Mouse (Mus musculus) forebrain, embryonic 12.5 days (tissue): ENCODE data around the gene Ttc25. TPM values are rescaled to one million over a fixed set of nuclear protein-coding genes. Genes with fewer than 3 reads are reported as not detected.
"Not testable (repeated sequence)": the region's sequence is repeated elsewhere in the genome, so short reads cannot be mapped to it uniquely, and the experiment has no call there.

Source experiments
- ATAC-seq: fragments of 200-750 bp; cut with Nextera tagmentation; 2 replicates; pipeline ENCODE4 v1.8.0; 2017; ENCODE audit warnings: moderate TSS enrichment; ENCODE audit not compliant: low FRiP score
- H3K27ac ChIP-seq: fragments of 300-500 bp; sonication (generic); 2 replicates; pipeline ENCODE4 v1.5.1; 2016; ENCODE audit warnings: mild to moderate bottlenecking
- H3K27me3 ChIP-seq: fragments of 300-500 bp; sonication (generic); 2 replicates; pipeline ENCODE4 v1.6.1; 2016; ENCODE audit warnings: mild to moderate bottlenecking
- H3K36me3 ChIP-seq: fragments of 300-500 bp; sonication (generic); replicated peaks from 2 replicates; pipeline ENCODE4 v1.6.1; 2016; ENCODE audit warnings: mild to moderate bottlenecking
- H3K4me1 ChIP-seq: fragments of 300-500 bp; sonication (generic); 2 replicates; pipeline ENCODE4 v1.6.1; 2016
- H3K4me2 ChIP-seq: fragments of 300-500 bp; sonication (generic); 2 replicates; pipeline ENCODE4 v1.6.1; 2016; ENCODE audit warnings: mild to moderate bottlenecking, moderate library complexity
- H3K4me3 ChIP-seq: fragments of 300-500 bp; sonication (generic); replicated peaks from 2 replicates; pipeline ENCODE4 v1.5.1; 2016; ENCODE audit warnings: mild to moderate bottlenecking
- H3K9ac ChIP-seq: fragments of 300-500 bp; sonication (generic); 2 replicates; pipeline ENCODE4 v1.6.1; 2016; ENCODE audit warnings: mild to moderate bottlenecking
- H3K9me3 ChIP-seq: fragments of 300-500 bp; sonication (generic); 2 replicates; pipeline ENCODE4 v1.6.1; 2016
- WGBS: fragments of 180-500 bp; shearing (Covaris S2); methylation state at CpG from one replicate; pipeline ENCODE4 v1.1.7; 2016; 5-methylcytosine and 5-hydroxymethylcytosine counted together
- polyA plus RNA-seq: library from polyadenylated mRNA; unstranded; fragments of >200 nt; fragmentation: Nextera tagmentation; extraction: Ambion mirVana; gene quantifications from 2 replicates; pipeline ENCODE4 v1.2.1, GENCODE M21; 2016

The Ttc25 gene
- polyA plus RNA-seq, 1 experiment from 2014 or later: 2.1 TPM

DNA sequence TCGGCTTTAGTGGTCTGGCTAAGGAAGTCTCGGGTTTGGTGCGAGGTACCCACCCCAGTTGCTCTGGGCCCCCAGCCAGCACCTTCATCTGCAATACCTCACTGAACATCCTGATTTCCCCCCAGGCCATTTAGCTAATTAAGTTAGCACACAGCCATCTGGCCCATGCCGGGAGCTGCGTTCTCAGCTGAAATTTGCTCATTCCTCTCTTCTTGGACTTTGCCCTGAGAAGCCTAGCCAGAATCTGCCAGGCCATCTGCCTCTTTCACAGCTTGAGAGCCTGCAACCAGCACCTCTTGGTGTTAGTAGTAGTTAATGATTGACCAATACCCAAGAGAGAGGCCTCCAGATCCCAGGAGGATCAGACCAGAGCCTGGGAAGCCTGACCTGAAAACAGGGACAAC lies 27.2 kb upstream of the Ttc25 start:
- Histone ChIP-seq H3K27me3 (no peaks in the 10 kb centered on the region), H3K4me1 (no peaks in the 10 kb centered on the region; the same call in 1 of the 2 replicates), H3K9me3 (no peaks in the 10 kb centered on the region), H3K4me2 (no peak overlapping the region), H3K9ac (no peak overlapping the region), H3K4me3 (no peak overlapping the region), H3K36me3 (peaks cover 100% of the 10 kb centered on the region), H3K27ac (0 out of 2 replicates have a peak overlapping the region, but pooled peaks have one; percentile 31)
- WGBS: 76% methylated on average over 5 of the region's 5 CpGs
- ATAC-seq: no peak

- H3K4me2 ChIP-seq: no peak overlapping the region
- peaks cover 100% of the 10 kb centered on the region for H3K36me3 ChIP-seq
- peaks cover 4% of the 10 kb centered on the region for H3K4me1 ChIP-seq
- no peak for ATAC-seq
- H3K27ac ChIP-seq: no peak overlapping the region
- no peaks in the 10 kb centered on the region for H3K27me3 ChIP-seq
- H3K9ac ChIP-seq: no peak overlapping the region
- H3K4me3 ChIP-seq: no peak overlapping the region
- WGBS: 87% methylated on average over 7 of the region's 7 CpGs
- no peaks in the 10 kb centered on the region for H3K9me3 ChIP-seq
Observed at GRCm38 (mm10) chr11:100519188-100519587, 26.2 kb upstream of the Ttc25 start.

- Histone ChIP-seq H3K4me1 (peaks cover 21% of the 10 kb centered on the region), H3K27me3 (no peaks in the 10 kb centered on the region), H3K9me3 (no peaks in the 10 kb centered on the region), H3K4me3 (no peak overlapping the region), H3K27ac (no peak overlapping the region), H3K4me2 (no peak overlapping the region), H3K9ac (no peak overlapping the region), H3K36me3 (peaks cover 87% of the 10 kb centered on the region)
- whole genome bisulfite sequencing: 88% methylated on average over 15 of the region's 15 CpGs
- ATAC-seq: no peak
Observed at GRCm38 (mm10) chr11:100520838-100521237, 24.6 kb upstream of the Ttc25 start.

- Histone ChIP-seq H3K4me1 (peaks cover 36% of the 10 kb centered on the region), H3K9me3 (no peaks in the 10 kb centered on the region), H3K9ac (no peak overlapping the region), H3K36me3 (peaks cover 52% of the 10 kb centered on the region), H3K27me3 (no peaks in the 10 kb centered on the region), H3K4me2 (no peak overlapping the region), H3K4me3 (no peak overlapping the region), H3K27ac (no peak overlapping the region)
- 90% methylated on average over 5 of the region's 5 CpGs for WGBS
- no peak for ATAC-seq
Observed at GRCm38 (mm10) chr11:100524358-100524757, 21.0 kb upstream of the Ttc25 start.

GRCm38 (mm10) chr11:100524987-100525630 lies 20.3 kb upstream of the Ttc25 start:
- H3K27me3 ChIP-seq: no peaks in the 10 kb centered on the region
- peak overlapping the region; percentile 93; the same call in 1 of the 2 replicates for H3K9ac ChIP-seq
- peak overlapping the region; percentile 89 for H3K4me2 ChIP-seq
- H3K9me3 ChIP-seq: no peaks in the 10 kb centered on the region
- 64% methylated on average over 11 of the region's 11 CpGs for WGBS
- peaks cover 45% of the 10 kb centered on the region for H3K36me3 ChIP-seq
- peaks cover 36% of the 10 kb centered on the region for H3K4me1 ChIP-seq
- ATAC-seq: no peak
- H3K27ac ChIP-seq: no peak overlapping the region
- peak overlapping the region; percentile 83 for H3K4me3 ChIP-seq

DNA sequence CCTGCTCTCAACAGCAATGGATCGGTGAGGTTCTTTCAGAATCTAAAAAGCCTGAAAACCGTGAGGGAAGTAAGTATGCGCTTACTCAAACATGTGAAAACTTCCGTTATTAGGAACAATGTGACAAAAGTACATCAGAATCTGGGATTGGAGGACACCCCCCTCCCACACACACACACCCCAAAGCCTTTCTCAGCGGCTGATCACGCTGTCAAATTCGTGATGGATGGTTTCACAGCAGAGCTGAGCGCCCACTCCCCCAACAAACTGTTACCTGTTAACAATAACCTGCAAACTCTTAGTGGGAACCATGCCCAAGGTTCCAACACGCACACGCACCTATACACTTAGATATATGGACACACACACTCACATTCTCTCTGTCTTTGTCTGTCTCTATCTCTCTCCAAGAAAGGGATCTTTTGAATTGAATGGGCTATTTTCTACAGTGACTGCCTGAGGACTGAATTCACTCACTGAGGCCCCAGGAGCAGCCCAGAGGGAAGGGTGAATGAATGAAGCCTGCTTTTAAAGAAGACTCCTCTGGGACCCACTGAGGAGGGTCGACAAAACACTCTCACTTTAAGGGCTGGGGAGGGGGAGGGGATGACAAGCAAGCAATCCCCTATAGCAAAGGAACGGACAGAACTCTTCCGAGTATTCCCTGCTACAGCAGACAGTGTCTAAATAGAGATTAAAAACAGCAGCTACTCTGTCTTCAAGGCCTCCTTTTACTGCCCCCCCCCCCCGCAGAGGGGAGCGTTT lies 19.2 kb upstream of the Ttc25 start:
- no peaks in the 10 kb centered on the region for H3K9me3 ChIP-seq
- peaks cover 36% of the 10 kb centered on the region for H3K4me1 ChIP-seq
- peaks cover 34% of the 10 kb centered on the region for H3K36me3 ChIP-seq
- peak overlapping the region; percentile 83 for H3K4me3 ChIP-seq
- H3K27me3 ChIP-seq: no peaks in the 10 kb centered on the region
- peak overlapping the region; percentile 93 for H3K9ac ChIP-seq
- 4% methylated on average over 15 of the region's 15 CpGs for WGBS
- H3K4me2 ChIP-seq: peak overlapping the region; percentile 89
- H3K27ac ChIP-seq: peak overlapping the region; percentile 44; the same call in 1 of the 2 replicates
- no peak for ATAC-seq

DNA sequence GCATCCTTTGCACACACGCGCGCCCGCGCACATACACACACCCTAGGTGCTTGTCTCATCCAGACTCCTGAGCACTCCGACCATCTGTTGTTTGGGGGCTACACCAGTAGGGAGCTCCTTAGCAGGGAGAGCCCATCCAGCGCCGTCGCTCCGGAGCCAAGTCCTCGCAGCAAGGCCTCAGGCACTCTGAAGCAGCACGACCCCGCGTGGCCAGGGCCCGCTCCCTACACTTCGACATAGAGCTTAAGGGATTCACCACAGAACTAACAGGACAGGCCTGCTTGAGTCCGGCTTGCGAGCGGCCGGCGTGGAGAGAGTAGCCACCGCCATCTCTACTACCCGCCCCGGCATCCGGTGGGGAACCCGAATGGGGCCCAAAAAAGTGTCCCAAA lies 18.3 kb upstream of the Ttc25 start:
- Histone ChIP-seq H3K36me3 (peaks cover 25% of the 10 kb centered on the region), H3K9me3 (no peaks in the 10 kb centered on the region), H3K27me3 (0 out of 2 replicates have a peak, but pooled peaks cover 5% of the 10 kb centered on the region), H3K4me2 (peak overlapping the region; percentile 89), H3K4me3 (peak overlapping the region; percentile 83), H3K4me1 (peaks cover 36% of the 10 kb centered on the region), H3K27ac (peak overlapping the region; percentile 92), H3K9ac (peak overlapping the region; percentile 93)
- ATAC-seq: peak; percentile 53
- WGBS: under 1% methylated on average over 26 of the region's 26 CpGs

DNA sequence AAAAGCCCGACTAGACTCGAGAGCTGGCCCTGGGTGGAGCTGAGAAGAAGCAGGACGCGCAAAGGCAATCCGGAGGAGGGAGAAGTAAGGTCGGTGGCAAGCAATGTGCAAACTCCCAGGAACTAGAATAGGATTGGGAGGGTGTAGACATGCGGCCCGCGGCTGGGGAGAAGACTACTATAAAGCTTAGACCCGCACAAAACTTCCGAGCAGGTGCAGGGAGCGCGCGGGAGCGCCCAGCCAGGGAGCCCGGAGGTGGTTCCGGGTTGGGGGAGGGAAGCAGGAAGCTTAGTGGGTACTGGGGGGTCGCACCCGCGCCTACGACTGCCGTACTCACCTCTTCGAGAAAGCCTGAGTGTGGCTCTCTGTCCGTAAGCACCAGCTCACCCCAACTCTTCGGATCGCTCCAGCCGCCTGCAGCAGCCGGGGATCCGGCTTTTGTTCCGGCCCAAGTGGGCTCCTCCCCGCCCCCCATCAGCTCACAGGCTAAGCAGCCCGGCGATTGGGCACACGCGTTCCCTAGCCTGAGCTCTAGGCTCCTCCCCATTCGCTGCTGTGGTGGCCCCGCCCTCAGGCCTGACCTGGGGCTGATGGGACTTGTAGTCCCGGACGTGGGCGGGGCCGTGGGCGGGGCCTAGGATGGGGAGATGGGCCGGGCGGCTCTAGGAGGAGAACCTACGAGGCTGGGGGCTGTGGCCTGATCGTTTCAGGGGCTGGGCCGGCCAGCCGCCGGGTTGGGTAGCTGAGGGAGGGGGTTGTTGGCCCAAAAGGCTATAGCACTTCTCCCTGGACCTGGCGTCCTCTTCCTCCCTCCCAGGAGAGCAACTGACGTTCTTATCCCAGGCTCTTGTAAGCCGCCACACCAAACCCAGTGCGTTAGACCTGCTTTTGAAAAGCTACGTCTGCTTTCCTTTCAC lies 17.7 kb upstream of the Ttc25 start, which contains the start of gene Acly:
Acly (minus strand) TSS at position 543 of the 917 bp plus-strand sequence.
- no peaks in the 10 kb centered on the region for H3K9me3 ChIP-seq
- peak within 1 kb of the TSS; percentile 83 for H3K4me3 ChIP-seq
- ATAC-seq: peak; percentile 98
- peaks cover 11% of the 10 kb centered on the region; the same call in 1 of the 2 replicates for H3K27me3 ChIP-seq
- WGBS: under 1% methylated on average over 54 of the region's 54 CpGs
- H3K36me3 ChIP-seq: peaks cover 19% of the 10 kb centered on the region
- H3K4me2 ChIP-seq: peak within 1 kb of the TSS; percentile 89
- peaks cover 36% of the 10 kb centered on the region for H3K4me1 ChIP-seq
- H3K27ac ChIP-seq: peak within 1 kb of the TSS; percentile 92
- peak within 1 kb of the TSS; percentile 93 for H3K9ac ChIP-seq

DNA sequence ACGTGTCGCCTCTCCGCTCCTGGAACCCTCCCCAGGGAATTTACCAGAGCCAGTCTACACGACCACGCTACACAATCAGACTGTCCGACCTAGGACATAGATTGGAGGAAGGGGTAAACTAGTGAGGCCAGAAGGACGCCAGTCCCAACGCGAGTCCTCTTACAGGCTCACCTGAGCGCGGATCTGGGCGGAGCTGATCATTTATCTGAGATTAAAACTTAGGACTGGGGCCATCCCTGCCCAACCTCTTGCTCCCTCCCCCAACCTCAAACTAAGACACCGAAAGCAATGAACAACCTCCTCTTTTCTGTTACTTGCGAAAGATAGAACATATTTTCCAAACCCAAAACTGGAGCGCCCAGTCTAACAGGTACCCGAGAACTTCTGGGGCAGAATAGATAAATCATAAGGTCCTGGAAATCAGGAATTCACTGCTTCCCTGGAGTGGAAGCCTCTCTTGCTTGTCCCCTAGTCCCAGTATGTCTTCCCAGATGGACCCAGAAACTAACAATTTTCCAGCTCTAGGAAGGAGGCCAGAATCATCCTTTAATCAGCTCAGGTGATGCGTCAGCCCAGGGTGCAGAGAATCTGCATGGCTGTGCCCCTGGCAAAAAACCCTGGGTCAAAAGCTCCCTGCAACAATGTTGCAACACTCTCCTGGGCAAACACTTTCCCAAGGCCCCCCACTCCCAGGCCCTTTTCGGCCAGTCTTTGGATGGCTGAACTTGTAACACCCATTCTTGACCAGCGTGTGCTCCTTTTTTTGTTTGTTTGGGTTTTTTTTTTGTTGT lies 16.8 kb upstream of the Ttc25 start:
- H3K27me3 ChIP-seq: peaks cover 16% of the 10 kb centered on the region; the same call in 1 of the 2 replicates
- H3K4me2 ChIP-seq: peak overlapping the region; percentile 67
- H3K27ac ChIP-seq: peak overlapping the region; percentile 70; the same call in 1 of the 2 replicates
- WGBS: 24% methylated on average over 19 of the region's 19 CpGs
- peaks cover 10% of the 10 kb centered on the region for H3K36me3 ChIP-seq
- H3K9me3 ChIP-seq: no peaks in the 10 kb centered on the region
- H3K4me3 ChIP-seq: peak overlapping the region; percentile 83
- H3K9ac ChIP-seq: peak overlapping the region; percentile 93
- H3K4me1 ChIP-seq: peaks cover 36% of the 10 kb centered on the region
- no peak for ATAC-seq

GRCm38 (mm10) chr11:100533871-100534270 lies 11.5 kb upstream of the Ttc25 start:
- Histone ChIP-seq H3K27ac (no peak overlapping the region), H3K27me3 (peaks cover 45% of the 10 kb centered on the region; the same call in 1 of the 2 replicates), H3K4me3 (no peak overlapping the region), H3K9ac (no peak overlapping the region), H3K4me1 (no peaks in the 10 kb centered on the region), H3K36me3 (no peaks in the 10 kb centered on the region), H3K9me3 (no peaks in the 10 kb centered on the region), H3K4me2 (no peak overlapping the region)
- ATAC-seq: no peak
- 9% methylated on average over 6 of the region's 6 CpGs for WGBS

DNA sequence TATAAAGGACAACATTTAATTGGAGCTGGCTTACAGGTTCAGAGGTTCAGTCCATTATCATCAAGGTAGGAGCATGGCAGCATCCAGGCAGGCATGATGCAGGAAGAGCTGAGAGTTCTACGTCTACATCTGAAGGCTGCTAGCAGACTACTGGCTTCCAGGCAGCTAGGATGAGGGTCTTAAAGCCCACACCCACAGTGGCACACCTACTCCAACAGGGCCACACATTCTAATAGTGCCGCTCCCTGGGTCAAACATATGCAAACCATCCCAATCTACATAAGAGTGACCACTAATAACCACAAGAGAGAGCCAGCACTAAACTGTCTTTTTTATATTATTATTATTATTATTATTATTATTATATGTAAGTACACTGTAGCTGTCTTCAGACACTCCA lies 11.0 kb upstream of the Ttc25 start:
- WGBS: 70% methylated on average over 2 of the region's 2 CpGs
- H3K4me1 ChIP-seq, H3K4me3 ChIP-seq, H3K9ac ChIP-seq, H3K36me3 ChIP-seq, H3K9me3 ChIP-seq, H3K27ac ChIP-seq, ATAC-seq, H3K4me2 ChIP-seq: not testable (repeated sequence)
- H3K27me3 ChIP-seq: peaks cover 45% of the 10 kb centered on the region; the same call in 1 of the 2 replicates
